26 mouse cellular contexts compared by ENCODE assay signal in genomic region chr14:117599758-117600157, GRCm38 (mm10).
DNase-seq lines count a peak whose midpoint lies in the region; ATAC-seq and TF ChIP-seq lines count a peak whose summit lies in the region.
"Had no signal": no experiment of that assay in that cellular context is flagged by ENCODE, and none has a peak within 500 bp of the region (broad histone marks: within the 10 kb centered on the region; RNA-seq: fewer than 3 reads in every experiment).

No protein-coding gene starts in this region.

- no peak for DNase-seq in midbrain, postnatal 0 days (ENCODE audit: low spot score)
- peak; percentile 7 for DNase-seq in right cerebral cortex, adult 18-20 months
- no peak for DNase-seq in right cerebral cortex, postnatal 4 days
- no peak for DNase-seq in embryo, embryonic 11 days
- DNase-seq: adrenal gland, postnatal 14 days; B cell, adult 2 months; cerebellum, adult 18-20 months; cerebellum, adult 9-10 months; cerebellum, postnatal 14 days; forebrain, postnatal 0 days; gastrocnemius, adult 2 months; gastrocnemius, postnatal 14 days; heart, adult 2 months had no signal

- no peak for TF ChIP-seq CTCF in midbrain, postnatal 0 days (IDR thresholded peaks at IDR 0.05)

- no peaks in the 10 kb centered on the region for H3K36me3 ChIP-seq in hindbrain, embryonic 13.5 days
- H3K36me3 ChIP-seq in hindbrain, embryonic 12.5 days = no peaks in the 10 kb centered on the region
- H3K36me3 ChIP-seq in midbrain, embryonic 15.5 days (replicated peaks) = no peaks in the 10 kb centered on the region
- no peaks in the 10 kb centered on the region for H3K36me3 ChIP-seq in midbrain, postnatal 0 days (ENCODE audit: insufficient read depth, low read length)
- H3K36me3 ChIP-seq: embryonic facial prominence, embryonic 12.5 days; embryonic facial prominence, embryonic 15.5 days; G1E had no signal

- peaks cover 6% of the 10 kb centered on the region for H3K4me1 ChIP-seq in hindbrain, embryonic 13.5 days (replicated peaks)
- H3K4me1 ChIP-seq in hindbrain, embryonic 12.5 days = peaks cover 3% of the 10 kb centered on the region; the same call in 1 of the 2 replicates
- peaks cover 7% of the 10 kb centered on the region for H3K4me1 ChIP-seq in midbrain, embryonic 15.5 days
- H3K4me1 ChIP-seq in midbrain, postnatal 0 days (ENCODE audit: insufficient read depth, low read length) = no peaks in the 10 kb centered on the region
- H3K4me1 ChIP-seq: embryonic facial prominence, embryonic 12.5 days; embryonic facial prominence, embryonic 15.5 days had no signal

- H3K4me3 ChIP-seq in hindbrain, embryonic 13.5 days = no peak overlapping the region
- H3K4me3 ChIP-seq in hindbrain, embryonic 12.5 days = no peak overlapping the region
- no peak overlapping the region for H3K4me3 ChIP-seq in midbrain, embryonic 15.5 days
- no peak overlapping the region for H3K4me3 ChIP-seq in midbrain, postnatal 0 days (ENCODE audit: low read depth, low read length)
- H3K4me3 ChIP-seq: embryonic facial prominence, embryonic 12.5 days; embryonic facial prominence, embryonic 15.5 days; gastrocnemius, adult 2 months; heart, adult 2 months had no signal

- H3K9me3 ChIP-seq in hindbrain, embryonic 13.5 days = no peaks in the 10 kb centered on the region
- H3K9me3 ChIP-seq in hindbrain, embryonic 12.5 days (replicated peaks) = no peaks in the 10 kb centered on the region
- H3K9me3 ChIP-seq in midbrain, embryonic 15.5 days = no peaks in the 10 kb centered on the region
- H3K9me3 ChIP-seq in midbrain, postnatal 0 days (ENCODE audit: low read length) = no peaks in the 10 kb centered on the region
- H3K9me3 ChIP-seq: embryonic facial prominence, embryonic 12.5 days; embryonic facial prominence, embryonic 15.5 days had no signal

- no peaks in the 10 kb centered on the region for H3K27me3 ChIP-seq in hindbrain, embryonic 13.5 days
- no peaks in the 10 kb centered on the region for H3K27me3 ChIP-seq in hindbrain, embryonic 12.5 days
- no peaks in the 10 kb centered on the region for H3K27me3 ChIP-seq in midbrain, embryonic 15.5 days (replicated peaks)
- H3K27me3 ChIP-seq in midbrain, postnatal 0 days (ENCODE audit: insufficient read depth, low read length) = no peaks in the 10 kb centered on the region
- H3K27me3 ChIP-seq: CH12.LX; embryonic facial prominence, embryonic 12.5 days; embryonic facial prominence, embryonic 15.5 days; Patski had no signal

- 0 out of 2 replicates have a peak overlapping the region, but pooled peaks have one; percentile 44 for H3K27ac ChIP-seq in hindbrain, embryonic 13.5 days
- no peak overlapping the region for H3K27ac ChIP-seq in hindbrain, embryonic 12.5 days
- no peak overlapping the region for H3K27ac ChIP-seq in midbrain, embryonic 15.5 days
- no peak overlapping the region for H3K27ac ChIP-seq in midbrain, postnatal 0 days (ENCODE audit: low read depth, low read length)
- H3K27ac ChIP-seq: embryonic facial prominence, embryonic 12.5 days; embryonic facial prominence, embryonic 15.5 days; gastrocnemius, adult 2 months; heart, adult 2 months; hindbrain, embryonic 14.5 days; hindbrain, postnatal 0 days had no signal

- no peak overlapping the region for H3K4me2 ChIP-seq in hindbrain, embryonic 13.5 days
- no peak overlapping the region for H3K4me2 ChIP-seq in hindbrain, embryonic 12.5 days (replicated peaks)
- no peak overlapping the region for H3K4me2 ChIP-seq in midbrain, embryonic 15.5 days
- H3K4me2 ChIP-seq in midbrain, postnatal 0 days (ENCODE audit: low read depth, low read length, poor library complexity, severe bottlenecking) = no peak overlapping the region
- H3K4me2 ChIP-seq: embryonic facial prominence, embryonic 12.5 days; embryonic facial prominence, embryonic 15.5 days; heart, embryonic 11.5 days; hindbrain, embryonic 14.5 days had no signal

- ATAC-seq in hindbrain, embryonic 13.5 days (ENCODE audit: low FRiP score) = no peak
- ATAC-seq in hindbrain, embryonic 12.5 days (ENCODE audit: low FRiP score) = no peak
- 0 out of 2 replicates have a peak, but pooled peaks have one; percentile 42 for ATAC-seq in midbrain, embryonic 15.5 days (replicated peaks)
- ATAC-seq in midbrain, postnatal 0 days (ENCODE audit: low FRiP score) = no peak
- ATAC-seq: forebrain, embryonic 14.5 days; forebrain, postnatal 0 days; hindbrain, postnatal 0 days; inflammation-experienced regulatory T-cells, adult 6 months; Patski had no signal

- 62% methylated on average over 5 of the region's 5 CpGs for WGBS in hindbrain, embryonic 13.5 days
- WGBS in hindbrain, embryonic 12.5 days = 72% methylated on average over 5 of the region's 5 CpGs
- WGBS in midbrain, embryonic 15.5 days = 57% methylated on average over 5 of the region's 5 CpGs
- WGBS in midbrain, postnatal 0 days = 45% methylated on average over 5 of the region's 5 CpGs

- H3K9ac ChIP-seq in hindbrain, embryonic 13.5 days = no peak overlapping the region
- no peak overlapping the region for H3K9ac ChIP-seq in hindbrain, embryonic 12.5 days
- H3K9ac ChIP-seq in midbrain, embryonic 15.5 days = no peak overlapping the region
- H3K9ac ChIP-seq in midbrain, postnatal 0 days (replicated peaks; ENCODE audit: low read length, poor library complexity, severe bottlenecking) = no peak overlapping the region
- H3K9ac ChIP-seq: embryonic facial prominence, embryonic 12.5 days; embryonic facial prominence, embryonic 15.5 days; forebrain, postnatal 0 days; hindbrain, embryonic 14.5 days had no signal
